Mouse (Mus musculus): ENCODE results near the gene Sema3f. TPM values are rescaled to one million over a fixed set of nuclear protein-coding genes. Genes with fewer than 3 reads are reported as not detected.

Sema3f gene
- polyA plus RNA-seq, 1 experiment: 1.4 TPM

GRCm38 (mm10) chr9:107728919-107729670, 18.8 kb upstream of the Sema3f start:
- no peak overlapping the region for H3K4me2 ChIP-seq (ENCODE audit: low read depth)
- H3K4me3 ChIP-seq: no peak overlapping the region
- TF ChIP-seq TCF3 (IDR thresholded peaks at IDR 0.05; ENCODE audit: insufficient read length, low read depth) (no peak), MAX (IDR thresholded peaks at IDR 0.05; ENCODE audit: low read depth) (no peak), POLR2A (IDR thresholded peaks at IDR 0.05; ENCODE audit: insufficient read length, low read depth) (no peak), REST (IDR thresholded peaks at IDR 0.05; ENCODE audit: insufficient read depth, insufficient read length) (no peak), USF1 (IDR thresholded peaks at IDR 0.05; ENCODE audit: low read depth) (no peak), MYOG (IDR thresholded peaks at IDR 0.05; ENCODE audit: control insufficient read depth in 1 of 3, insufficient read depth in 1 of 3, insufficient read length in 2 of 3, low read depth in 2 of 3) (no peak), CEBPB (IDR thresholded peaks at IDR 0.05; ENCODE audit: insufficient read depth, poor library complexity, severe bottlenecking) (no peak), E2F4 (IDR thresholded peaks at IDR 0.05; ENCODE audit: insufficient read depth) (no peak), MYOD1 (IDR thresholded peaks at IDR 0.05; ENCODE audit: control insufficient read depth in 1 of 3, insufficient read length in 2 of 3, low read depth in 2 of 3) (no peak), POLR2AphosphoS2 (IDR thresholded peaks at IDR 0.05; ENCODE audit: insufficient read length, low read depth) (no peak), TCF12 (IDR thresholded peaks at IDR 0.05; ENCODE audit: insufficient read depth, poor library complexity, severe bottlenecking) (no peak)
- H3K27me3 ChIP-seq (ENCODE audit: control insufficient read depth, insufficient read depth, insufficient read length): no peaks in the 10 kb centered on the region
- H3K36me3 ChIP-seq (ENCODE audit: control insufficient read depth, insufficient read depth): no peaks in the 10 kb centered on the region
- no peaks in the 10 kb centered on the region for H3K79me2 ChIP-seq (ENCODE audit: control insufficient read depth, insufficient read depth)
- H3ac ChIP-seq (ENCODE audit: control insufficient read depth, insufficient read length): no peak overlapping the region

- H3K36me3 ChIP-seq (ENCODE audit: control insufficient read depth, insufficient read depth): no peaks in the 10 kb centered on the region
- no peaks in the 10 kb centered on the region for H3K27me3 ChIP-seq (ENCODE audit: control insufficient read depth, insufficient read depth, insufficient read length)
- TF ChIP-seq POLR2A (IDR thresholded peaks at IDR 0.05; ENCODE audit: insufficient read length, low read depth): no peak
- no peak for TF ChIP-seq MYOG (IDR thresholded peaks at IDR 0.05; ENCODE audit: control insufficient read depth in 1 of 3, insufficient read depth in 1 of 3, insufficient read length in 2 of 3, low read depth in 2 of 3)
- TF ChIP-seq SRF (IDR thresholded peaks at IDR 0.05; ENCODE audit: control insufficient read depth, insufficient read length, low read depth): no peak
- no peak for TF ChIP-seq E2F4 (IDR thresholded peaks at IDR 0.05; ENCODE audit: insufficient read depth)
- TF ChIP-seq REST (IDR thresholded peaks at IDR 0.05; ENCODE audit: insufficient read depth, insufficient read length): no peak
- no peak for TF ChIP-seq USF1 (IDR thresholded peaks at IDR 0.05; ENCODE audit: low read depth)
- no peak overlapping the region for H3K4me3 ChIP-seq
- no peaks in the 10 kb centered on the region for H3K79me2 ChIP-seq (ENCODE audit: control insufficient read depth, insufficient read depth)
- no peak overlapping the region for H3K4me2 ChIP-seq (ENCODE audit: low read depth)
- no peak overlapping the region for H3ac ChIP-seq (ENCODE audit: control insufficient read depth, insufficient read length)
Measured at GRCm38 (mm10) chr9:107727041-107727440, 16.8 kb upstream of the Sema3f start.

GRCm38 (mm10) chr9:107724796-107725195, 14.5 kb upstream of the Sema3f start:
- Histone ChIP-seq H3K4me2 (ENCODE audit: low read depth) (no peak overlapping the region), H3K27me3 (ENCODE audit: control insufficient read depth, insufficient read depth, insufficient read length) (no peaks in the 10 kb centered on the region), H3K36me3 (ENCODE audit: control insufficient read depth, insufficient read depth) (no peaks in the 10 kb centered on the region), H3K4me3 (no peak overlapping the region), H3ac (ENCODE audit: control insufficient read depth, insufficient read length) (no peak overlapping the region), H3K79me2 (ENCODE audit: control insufficient read depth, insufficient read depth) (no peaks in the 10 kb centered on the region)
- TF ChIP-seq MYOG (IDR thresholded peaks at IDR 0.05; ENCODE audit: control insufficient read depth in 1 of 3, insufficient read depth in 1 of 3, insufficient read length in 2 of 3, low read depth in 2 of 3) (no peak), E2F4 (IDR thresholded peaks at IDR 0.05; ENCODE audit: insufficient read depth) (no peak)

DNA sequence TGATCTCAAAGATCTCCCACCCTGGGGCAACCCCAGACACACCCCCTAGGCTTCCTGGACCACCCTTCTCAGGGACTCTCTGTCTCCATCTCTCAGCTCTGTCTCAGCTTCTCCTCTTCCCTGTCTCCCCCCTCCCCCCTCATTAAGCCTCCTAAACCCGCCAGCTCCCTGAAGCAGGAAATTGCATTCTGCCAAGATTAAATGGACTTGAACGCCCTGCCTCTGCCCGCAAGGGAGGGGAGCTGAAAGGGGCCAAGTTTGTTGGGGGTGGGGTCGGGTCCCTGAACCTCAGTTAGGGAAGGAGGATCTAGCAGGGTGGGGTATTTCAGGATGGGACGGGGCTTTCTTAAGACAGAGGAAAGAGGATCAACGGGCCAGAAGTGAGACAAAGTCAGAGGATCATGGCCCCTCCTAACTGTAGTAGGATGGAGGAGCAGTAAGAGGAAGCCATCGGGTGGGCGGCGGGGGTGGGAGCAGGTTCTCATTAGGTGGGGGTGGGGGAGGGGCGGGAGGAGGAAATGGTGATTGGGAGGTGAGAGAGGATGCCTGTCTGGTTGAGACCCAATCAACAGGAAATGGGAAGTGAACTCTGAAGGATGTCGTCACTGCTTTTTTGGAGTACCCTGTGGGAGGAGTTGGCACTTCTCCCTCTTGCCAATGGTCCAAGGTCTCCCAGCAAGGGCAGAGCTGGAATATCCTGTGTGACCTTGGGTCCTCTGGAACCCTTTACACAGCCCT, 13.7 kb upstream of the Sema3f start:
- Histone ChIP-seq H3K36me3 (ENCODE audit: control insufficient read depth, insufficient read depth) (no peaks in the 10 kb centered on the region), H3K79me2 (ENCODE audit: control insufficient read depth, insufficient read depth) (no peaks in the 10 kb centered on the region), H3K27me3 (ENCODE audit: control insufficient read depth, insufficient read depth, insufficient read length) (peaks cover 6% of the 10 kb centered on the region), H3K4me3 (no peak overlapping the region), H3ac (ENCODE audit: control insufficient read depth, insufficient read length) (no peak overlapping the region), H3K4me2 (ENCODE audit: low read depth) (no peak overlapping the region)
- no peak for TF ChIP-seq REST (IDR thresholded peaks at IDR 0.05; ENCODE audit: insufficient read depth, insufficient read length)
- TF ChIP-seq USF1 (IDR thresholded peaks at IDR 0.05; ENCODE audit: low read depth): no peak
- no peak for TF ChIP-seq MYOG (IDR thresholded peaks at IDR 0.05; ENCODE audit: control insufficient read depth in 1 of 3, insufficient read depth in 1 of 3, insufficient read length in 2 of 3, low read depth in 2 of 3)
- no peak for TF ChIP-seq CEBPB (IDR thresholded peaks at IDR 0.05; ENCODE audit: insufficient read depth, poor library complexity, severe bottlenecking)
- no peak for TF ChIP-seq POLR2AphosphoS2 (IDR thresholded peaks at IDR 0.05; ENCODE audit: insufficient read length, low read depth)
- no peak for TF ChIP-seq SRF (IDR thresholded peaks at IDR 0.05; ENCODE audit: control insufficient read depth, insufficient read length, low read depth)
- no peak for TF ChIP-seq TCF3 (IDR thresholded peaks at IDR 0.05; ENCODE audit: insufficient read length, low read depth)
- TF ChIP-seq MYOD1 (IDR thresholded peaks at IDR 0.05; ENCODE audit: control insufficient read depth in 1 of 3, insufficient read length in 2 of 3, low read depth in 2 of 3): no peak
- no peak for TF ChIP-seq TCF12 (IDR thresholded peaks at IDR 0.05; ENCODE audit: insufficient read depth, poor library complexity, severe bottlenecking)
- TF ChIP-seq E2F4 (IDR thresholded peaks at IDR 0.05; ENCODE audit: insufficient read depth): no peak
- no peak for TF ChIP-seq POLR2A (IDR thresholded peaks at IDR 0.05; ENCODE audit: insufficient read length, low read depth)
- no peak for TF ChIP-seq MAX (IDR thresholded peaks at IDR 0.05; ENCODE audit: low read depth)

DNA sequence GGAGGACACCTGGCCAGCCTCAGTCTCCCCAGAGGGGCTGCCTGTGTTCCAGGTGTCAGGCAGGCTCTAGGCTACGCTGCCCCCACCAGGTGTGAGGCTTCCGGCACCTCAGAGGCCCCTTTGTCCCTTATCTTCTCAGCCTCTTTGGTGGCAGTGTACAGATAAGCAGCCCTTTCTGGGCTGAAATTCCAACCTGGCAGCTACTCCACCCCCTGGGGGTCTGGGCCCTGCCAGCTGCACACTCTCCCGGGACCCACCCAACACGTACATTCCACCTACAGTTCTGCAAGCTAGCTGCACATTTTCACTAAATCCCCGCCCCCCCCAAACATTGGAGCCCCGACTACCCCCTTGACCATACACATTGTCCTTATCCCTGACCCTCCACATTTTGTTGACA, 13.0 kb upstream of the Sema3f start:
- no peaks in the 10 kb centered on the region for H3K79me2 ChIP-seq (ENCODE audit: control insufficient read depth, insufficient read depth)
- H3K4me2 ChIP-seq (ENCODE audit: low read depth): no peak overlapping the region
- TF ChIP-seq REST (IDR thresholded peaks at IDR 0.05; ENCODE audit: insufficient read depth, insufficient read length): no peak
- TF ChIP-seq MAX (IDR thresholded peaks at IDR 0.05; ENCODE audit: low read depth): no peak
- TF ChIP-seq POLR2AphosphoS2 (IDR thresholded peaks at IDR 0.05; ENCODE audit: insufficient read length, low read depth): no peak
- no peak for TF ChIP-seq POLR2A (IDR thresholded peaks at IDR 0.05; ENCODE audit: insufficient read length, low read depth)
- TF ChIP-seq SRF (IDR thresholded peaks at IDR 0.05; ENCODE audit: control insufficient read depth, insufficient read length, low read depth): no peak
- no peak for TF ChIP-seq E2F4 (IDR thresholded peaks at IDR 0.05; ENCODE audit: insufficient read depth)
- TF ChIP-seq TCF3 (IDR thresholded peaks at IDR 0.05; ENCODE audit: insufficient read length, low read depth): no peak
- no peak for TF ChIP-seq MYOG (IDR thresholded peaks at IDR 0.05; ENCODE audit: control insufficient read depth in 1 of 3, insufficient read depth in 1 of 3, insufficient read length in 2 of 3, low read depth in 2 of 3)
- no peak for TF ChIP-seq CEBPB (IDR thresholded peaks at IDR 0.05; ENCODE audit: insufficient read depth, poor library complexity, severe bottlenecking)
- TF ChIP-seq MYOD1 (IDR thresholded peaks at IDR 0.05; ENCODE audit: control insufficient read depth in 1 of 3, insufficient read length in 2 of 3, low read depth in 2 of 3): no peak
- no peak for TF ChIP-seq USF1 (IDR thresholded peaks at IDR 0.05; ENCODE audit: low read depth)
- TF ChIP-seq TCF12 (IDR thresholded peaks at IDR 0.05; ENCODE audit: insufficient read depth, poor library complexity, severe bottlenecking): no peak
- no peak overlapping the region for H3ac ChIP-seq (ENCODE audit: control insufficient read depth, insufficient read length)
- no peak overlapping the region for H3K4me3 ChIP-seq
- H3K36me3 ChIP-seq (ENCODE audit: control insufficient read depth, insufficient read depth): no peaks in the 10 kb centered on the region
- H3K27me3 ChIP-seq (ENCODE audit: control insufficient read depth, insufficient read depth, insufficient read length): peaks cover 8% of the 10 kb centered on the region

All from myocyte (in vitro differentiated cells).